Mouse (Mus musculus) embryonic facial prominence, embryonic 10.5 days (tissue): Measurements from ENCODE around the gene Eif4e2. TPM values are rescaled to one million over a fixed set of nuclear protein-coding genes. Genes with fewer than 3 reads are reported as not detected.

ENCODE experiments used
- DNase-seq: peaks from one replicate; pipeline ENCODE4 v3.0.0-alpha.2; 2017; ENCODE audit warnings: low spot score
- H3K27ac ChIP-seq: fragments of 300-500 bp; sonication (generic); replicated peaks from 2 replicates; pipeline ENCODE4 v1.5.1; 2016; ENCODE audit warnings: mild to moderate bottlenecking
- H3K27me3 ChIP-seq: fragments of 300-500 bp; sonication (generic); replicated peaks from 2 replicates; pipeline ENCODE4 v1.6.1; 2016; ENCODE audit warnings: low read depth, mild to moderate bottlenecking; ENCODE audit not compliant: poor library complexity, severe bottlenecking
- H3K36me3 ChIP-seq: fragments of 300-500 bp; sonication (generic); replicated peaks from 2 replicates; pipeline ENCODE4 v1.6.1; 2016; ENCODE audit warnings: mild to moderate bottlenecking, moderate library complexity
- H3K4me1 ChIP-seq: fragments of 300-500 bp; sonication (generic); 2 replicates; pipeline ENCODE4 v1.6.1; 2016
- H3K4me3 ChIP-seq: fragments of 300-500 bp; sonication (generic); 2 replicates; pipeline ENCODE4 v1.5.1; 2016; ENCODE audit warnings: mild to moderate bottlenecking, moderate library complexity
- H3K9me3 ChIP-seq: fragments of 300-500 bp; sonication (generic); 2 replicates; pipeline ENCODE4 v1.6.1; 2016; ENCODE audit warnings: mild to moderate bottlenecking
- WGBS: fragments of 180-500 bp; shearing (Covaris S2); methylation state at CpG from one replicate; pipeline ENCODE4 v1.1.7; 2016; 5-methylcytosine and 5-hydroxymethylcytosine counted together
- polyA plus RNA-seq: library from polyadenylated mRNA; unstranded; fragments of >200 nt; fragmentation: Nextera tagmentation; extraction: Ambion mirVana; gene quantifications from 2 replicates; pipeline ENCODE4 v1.2.1, GENCODE M21; 2016

Gene Eif4e2
- polyA plus RNA-seq = 175 and 185 TPM in 2 replicates

DNA sequence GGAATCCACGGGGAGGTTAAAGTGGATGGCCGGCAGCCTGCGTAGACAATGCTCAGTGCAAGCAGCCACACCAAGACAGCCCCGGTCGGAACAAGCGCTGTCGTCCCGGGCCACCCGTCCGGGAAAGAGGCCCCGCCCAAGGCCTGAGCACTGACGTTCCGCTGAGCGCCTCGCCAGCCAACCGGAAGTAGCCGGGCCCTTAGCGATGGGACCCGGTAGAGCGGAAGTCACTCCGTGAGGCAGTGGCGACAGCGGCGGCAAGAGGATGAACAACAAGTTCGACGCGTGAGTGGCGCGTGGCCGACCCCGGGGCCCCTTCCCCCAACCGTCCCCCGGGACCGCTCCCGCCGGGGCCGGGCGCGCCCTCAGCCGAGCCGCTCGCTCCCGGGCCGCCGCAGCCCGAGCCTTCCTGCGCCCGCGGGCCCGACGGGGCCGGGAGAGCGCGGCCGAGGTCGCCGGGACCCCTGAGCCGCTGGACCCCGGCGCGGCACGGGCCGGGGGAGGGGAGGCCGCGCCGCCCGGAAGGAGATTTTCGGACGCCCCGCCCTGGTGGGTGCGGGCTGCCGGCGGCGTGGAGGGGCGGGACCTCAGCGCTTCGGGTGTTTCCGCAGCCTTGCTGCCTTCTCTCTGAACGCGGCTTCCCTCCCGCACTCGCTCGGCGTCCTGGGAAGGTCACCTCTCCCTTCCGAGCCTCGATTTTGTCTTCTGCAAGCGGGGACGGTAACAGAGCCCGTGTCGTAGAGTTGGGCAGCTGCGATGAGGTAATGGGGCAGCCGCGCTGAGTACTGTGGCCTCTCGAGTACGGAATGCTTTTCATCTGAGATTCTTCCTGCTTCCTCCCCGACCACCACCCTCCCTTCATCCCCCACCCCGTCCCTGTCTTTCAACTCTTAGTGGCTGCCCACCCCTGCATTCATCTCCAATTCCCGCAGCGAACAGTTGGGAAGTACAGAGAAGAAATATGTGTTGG is at the start of gene Eif4e2:
Eif4e2 (plus strand) TSS at position 180 of the 970 bp plus-strand sequence.
- WGBS = under 1% methylated on average over 99 of the region's 99 CpGs
- Histone ChIP-seq H3K36me3 (peaks cover 13% of the 10 kb centered on the region), H3K27ac (peak within 1 kb of the TSS; percentile 99), H3K4me1 (peaks cover 30% of the 10 kb centered on the region), H3K4me3 (peak within 1 kb of the TSS; percentile 85), H3K27me3 (peaks cover 3% of the 10 kb centered on the region; the same call in 1 of the 2 replicates), H3K9me3 (no peaks in the 10 kb centered on the region)
- DNase-seq = peak; percentile 97

DNA sequence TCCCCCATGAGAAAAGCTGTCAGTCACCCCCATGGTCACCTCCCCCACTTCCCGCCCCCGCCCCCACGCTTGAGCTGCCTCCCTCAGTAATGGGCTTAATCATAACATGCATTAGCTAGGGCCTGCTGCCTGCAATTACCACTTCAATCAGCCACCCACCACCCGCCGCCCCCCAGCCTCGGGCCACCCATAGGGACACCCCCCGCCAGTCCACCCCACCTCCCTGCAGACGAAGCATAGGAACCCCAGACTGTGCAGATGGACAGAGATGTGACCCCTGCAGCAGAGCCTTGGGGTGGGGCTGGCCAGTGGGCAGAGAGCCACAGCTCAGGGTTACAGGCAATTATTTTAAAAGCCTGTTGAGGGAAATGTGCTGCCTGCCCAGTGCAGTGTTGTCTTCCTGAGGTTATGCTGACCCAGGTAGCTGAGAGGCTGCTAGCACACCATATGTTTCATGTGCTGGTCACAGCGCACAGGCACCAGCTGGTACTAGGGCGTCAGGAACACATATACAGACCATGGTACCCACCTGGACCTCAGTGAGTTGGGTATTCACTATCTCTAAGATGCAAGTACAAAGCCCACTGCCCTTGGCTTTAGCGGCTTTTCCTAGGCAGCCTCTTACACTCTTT is 49.4 kb upstream of the Eif4e2 start:
- DNase-seq = no peak
- Histone ChIP-seq H3K4me1 (peaks cover 23% of the 10 kb centered on the region), H3K36me3 (no peaks in the 10 kb centered on the region), H3K27ac (no peak overlapping the region), H3K9me3 (no peaks in the 10 kb centered on the region), H3K27me3 (peaks cover 98% of the 10 kb centered on the region), H3K4me3 (no peak overlapping the region)
- WGBS = 40% methylated on average over 11 of the region's 11 CpGs

DNA sequence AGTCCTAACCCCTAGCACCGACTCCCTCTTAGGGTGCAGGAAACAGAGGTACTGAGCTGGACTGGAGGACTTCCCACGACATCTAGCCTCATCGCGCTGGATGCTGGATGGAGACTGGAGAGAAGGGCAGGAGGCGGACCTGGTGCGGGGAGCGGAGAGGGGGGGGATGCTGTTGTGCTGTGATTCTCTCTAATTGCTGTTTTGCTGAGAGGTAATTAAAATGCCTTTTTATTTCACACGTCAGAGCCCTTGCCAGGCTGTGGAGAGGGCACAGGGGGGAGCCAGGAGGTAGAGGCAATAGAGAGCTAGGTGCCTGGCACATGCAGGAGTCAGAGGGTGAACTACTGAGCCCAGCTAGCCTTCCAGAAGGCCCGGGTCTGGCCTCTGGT is 48.9 kb upstream of the Eif4e2 start:
- H3K4me1 ChIP-seq = peaks cover 28% of the 10 kb centered on the region
- DNase-seq = no peak
- peaks cover 99% of the 10 kb centered on the region for H3K27me3 ChIP-seq
- no peaks in the 10 kb centered on the region for H3K9me3 ChIP-seq
- WGBS = 44% methylated on average over 9 of the region's 9 CpGs
- no peak overlapping the region for H3K4me3 ChIP-seq
- H3K27ac ChIP-seq = no peak overlapping the region
- H3K36me3 ChIP-seq = no peaks in the 10 kb centered on the region

DNA sequence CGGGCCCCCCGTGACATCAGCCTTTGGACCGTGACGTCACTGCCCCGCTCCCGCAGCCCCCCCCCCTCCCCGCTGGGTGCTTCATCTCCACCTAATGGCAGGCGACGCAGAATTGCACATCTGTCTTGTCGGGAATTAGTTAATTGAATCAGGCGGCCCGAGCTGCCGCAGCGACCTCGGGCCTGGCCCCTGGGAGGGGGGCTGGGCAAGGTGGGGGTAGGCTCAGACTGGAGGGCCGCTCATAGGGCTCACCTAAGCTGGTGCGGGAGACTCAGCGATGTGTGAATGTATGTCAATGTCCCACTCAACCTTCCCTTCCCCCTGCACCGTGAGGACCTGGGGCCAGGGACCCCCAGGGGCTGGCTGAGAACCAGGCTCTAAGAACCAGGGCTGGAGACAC is 43.3 kb upstream of the Eif4e2 start:
- Histone ChIP-seq H3K36me3 (no peaks in the 10 kb centered on the region), H3K9me3 (no peaks in the 10 kb centered on the region), H3K27me3 (peaks cover 96% of the 10 kb centered on the region), H3K27ac (no peak overlapping the region), H3K4me3 (peak overlapping the region; percentile 33), H3K4me1 (peaks cover 43% of the 10 kb centered on the region)
- WGBS = 8% methylated on average over 19 of the region's 19 CpGs
- peak; percentile 53 for DNase-seq

DNA sequence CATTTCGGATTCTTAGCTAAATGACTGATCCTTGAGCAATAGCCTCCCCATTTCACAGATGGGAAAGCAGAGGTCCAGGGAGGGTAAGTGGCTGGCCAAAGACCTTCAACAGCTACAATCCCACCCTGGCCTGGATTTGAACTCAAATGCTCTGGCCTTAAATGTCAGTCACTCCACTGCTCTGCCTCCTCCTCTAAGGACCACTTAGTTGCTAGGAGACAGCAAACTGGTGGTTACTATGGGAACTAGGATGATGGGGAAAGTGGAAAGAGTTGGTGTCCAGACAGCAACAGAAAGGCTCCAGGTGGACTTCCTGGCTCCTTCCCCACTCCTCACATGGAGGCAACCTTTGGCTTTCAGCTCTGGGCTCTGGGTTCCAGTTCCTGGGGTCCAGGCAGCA is 42.4 kb upstream of the Eif4e2 start:
- no peak for DNase-seq
- Histone ChIP-seq H3K4me3 (no peak overlapping the region), H3K4me1 (peaks cover 50% of the 10 kb centered on the region), H3K9me3 (no peaks in the 10 kb centered on the region), H3K27ac (no peak overlapping the region), H3K36me3 (no peaks in the 10 kb centered on the region), H3K27me3 (peaks cover 95% of the 10 kb centered on the region)
- WGBS = 84% methylated on average over 1 of the region's 1 CpGs

DNA sequence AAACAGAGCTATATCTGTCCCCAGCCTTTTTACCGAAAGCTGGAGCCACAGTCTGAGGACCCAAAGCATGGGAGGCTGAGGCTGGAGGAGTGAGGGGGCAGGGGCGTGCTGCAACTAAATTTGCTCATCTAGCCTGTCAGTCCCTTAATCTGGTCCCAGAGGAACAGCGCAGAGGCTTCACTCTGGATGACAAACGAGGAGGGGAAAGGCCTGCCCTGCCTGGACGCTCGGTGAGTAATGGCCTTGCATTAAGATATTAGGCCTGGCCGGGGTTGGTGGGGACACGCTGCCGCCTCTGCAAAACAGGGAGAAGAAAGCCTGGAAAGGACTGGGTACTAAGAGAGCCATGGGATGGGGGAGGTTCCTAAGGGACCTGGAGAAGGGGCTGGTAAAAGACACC is 41.4 kb upstream of the Eif4e2 start:
- Histone ChIP-seq H3K4me1 (peaks cover 50% of the 10 kb centered on the region), H3K36me3 (no peaks in the 10 kb centered on the region), H3K27ac (no peak overlapping the region), H3K27me3 (peaks cover 95% of the 10 kb centered on the region), H3K9me3 (no peaks in the 10 kb centered on the region), H3K4me3 (no peak overlapping the region)
- DNase-seq = no peak
- WGBS = 53% methylated on average over 9 of the region's 9 CpGs

DNA sequence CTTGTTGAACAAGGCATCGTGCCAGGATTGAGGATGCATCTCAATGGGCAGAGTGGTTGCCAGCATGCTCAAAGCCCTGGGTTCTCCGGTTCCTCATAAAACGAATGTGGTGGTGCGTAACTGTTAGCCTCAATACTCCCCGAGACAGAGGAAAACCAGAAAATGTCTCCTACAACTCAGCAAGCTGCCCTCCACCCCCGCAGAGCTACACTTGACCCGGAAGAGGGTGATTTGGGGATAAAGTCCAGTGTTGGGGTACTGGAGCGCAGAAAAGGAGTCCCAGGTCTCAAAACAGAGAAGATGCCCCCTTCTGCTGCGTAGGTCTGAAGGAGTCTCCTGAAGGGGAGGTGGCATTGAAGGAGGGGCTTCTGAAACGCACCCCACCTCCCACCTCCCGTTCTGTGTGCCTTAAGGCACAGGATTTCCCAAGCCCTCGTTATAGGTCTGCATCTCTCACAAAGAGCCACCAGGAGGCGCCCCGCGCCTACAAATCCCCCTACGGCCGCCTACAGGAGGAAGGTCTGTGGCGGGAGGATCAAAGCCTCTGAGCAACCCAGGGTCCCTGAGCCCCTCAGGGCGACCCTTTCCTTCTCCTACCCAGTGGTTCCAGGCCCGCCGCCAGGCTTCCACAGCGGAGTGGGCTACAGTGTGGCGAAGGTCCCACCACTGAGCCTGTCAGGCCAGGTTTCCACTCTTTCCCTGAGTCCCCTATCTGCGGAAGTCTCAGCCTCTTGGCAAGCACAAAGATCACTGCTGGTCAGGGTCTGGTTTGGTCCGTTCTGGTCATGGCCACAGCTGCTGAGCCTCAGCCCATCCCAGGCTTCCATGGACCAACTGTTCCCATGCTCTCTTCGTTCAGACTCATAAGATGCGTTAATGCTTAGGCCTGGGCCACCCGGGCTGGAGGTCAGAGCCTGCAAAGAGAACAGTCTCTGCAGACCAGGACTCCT is 39.4 kb upstream of the Eif4e2 start:
- H3K4me3 ChIP-seq = peak overlapping the region; percentile 27; the same call in 1 of the 2 replicates
- H3K27me3 ChIP-seq = peaks cover 77% of the 10 kb centered on the region
- 25% methylated on average over 28 of the region's 28 CpGs for WGBS
- no peaks in the 10 kb centered on the region for H3K9me3 ChIP-seq
- H3K27ac ChIP-seq = no peak overlapping the region; the same call in 1 of the 2 replicates
- H3K4me1 ChIP-seq = peaks cover 43% of the 10 kb centered on the region
- H3K36me3 ChIP-seq = no peaks in the 10 kb centered on the region
- DNase-seq = peak; percentile 86

DNA sequence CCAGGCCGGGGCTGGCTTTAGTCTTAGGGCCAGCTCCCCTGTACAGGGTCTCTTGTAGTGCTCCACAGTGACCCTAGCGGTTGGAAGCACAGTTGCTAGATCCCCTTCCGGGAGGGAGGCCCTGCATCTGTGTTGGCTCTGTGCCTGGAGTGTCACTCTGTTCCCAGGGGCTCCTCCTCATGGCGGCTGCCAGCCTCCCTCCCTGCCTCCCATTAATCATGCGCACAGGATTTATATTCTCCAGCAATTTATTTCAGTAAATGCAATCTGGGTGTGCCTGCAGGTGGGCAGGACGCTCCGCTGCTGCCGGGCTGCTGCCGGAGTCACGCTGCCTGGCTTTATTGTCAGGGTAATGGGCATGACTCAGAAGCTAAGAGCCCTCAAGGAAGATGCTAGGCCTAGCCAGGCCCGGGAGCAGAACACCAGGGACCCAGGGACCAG is 37.8 kb upstream of the Eif4e2 start:
- Histone ChIP-seq H3K4me1 (peaks cover 27% of the 10 kb centered on the region), H3K27ac (no peak overlapping the region), H3K4me3 (no peak overlapping the region), H3K9me3 (no peaks in the 10 kb centered on the region), H3K36me3 (no peaks in the 10 kb centered on the region), H3K27me3 (peaks cover 77% of the 10 kb centered on the region)
- DNase-seq = peak; percentile 68
- WGBS = 15% methylated on average over 11 of the region's 11 CpGs

DNA sequence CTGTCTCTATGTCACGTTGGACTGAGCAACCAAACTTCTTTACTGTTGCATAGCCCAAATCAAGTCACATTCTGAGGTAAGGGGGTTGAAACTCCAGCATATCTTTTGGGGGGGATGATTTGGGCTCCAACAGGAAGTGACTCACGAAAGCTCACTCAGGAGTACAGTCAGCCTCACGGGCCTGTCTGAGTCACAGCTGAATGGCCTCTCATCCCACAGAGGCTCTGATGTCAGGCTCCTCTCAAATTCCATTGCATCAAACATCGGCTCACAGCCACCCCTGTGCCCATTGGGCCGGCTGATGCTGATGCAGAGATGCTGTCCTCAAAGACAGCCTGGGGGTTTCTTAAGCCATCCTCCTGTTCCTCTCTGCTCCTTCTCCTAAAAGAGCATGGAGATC is 32.8 kb upstream of the Eif4e2 start:
- no peaks in the 10 kb centered on the region for H3K9me3 ChIP-seq
- H3K4me1 ChIP-seq = peaks cover 31% of the 10 kb centered on the region
- H3K27ac ChIP-seq = no peak overlapping the region
- H3K36me3 ChIP-seq = no peaks in the 10 kb centered on the region
- H3K27me3 ChIP-seq = peaks cover 82% of the 10 kb centered on the region
- no peak overlapping the region for H3K4me3 ChIP-seq
- WGBS = 52% methylated on average over 5 of the region's 5 CpGs
- no peak for DNase-seq

DNA sequence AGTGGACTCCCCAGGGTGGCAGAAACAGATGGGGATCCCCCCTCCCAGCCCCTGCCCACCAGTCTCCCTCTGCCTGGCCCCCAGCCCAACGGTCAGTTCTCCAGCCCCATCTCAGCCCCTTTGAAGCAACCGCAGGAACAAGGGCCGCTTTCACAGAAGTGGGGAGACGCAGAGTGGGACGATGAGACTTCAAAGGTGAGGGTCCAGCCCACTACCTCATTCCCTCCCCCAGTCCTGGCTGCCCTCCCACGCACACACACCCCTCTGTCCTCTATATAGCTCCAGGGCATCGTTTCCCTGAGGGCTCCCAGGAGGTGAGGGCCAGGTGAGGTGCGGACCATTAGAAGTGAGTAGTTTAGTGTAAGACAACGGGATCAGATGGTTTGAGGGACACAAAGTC is 30.7 kb upstream of the Eif4e2 start, which contains the start of gene Prss56:
Prss56 (plus strand) TSS at position 301 of the 400 bp plus-strand sequence.
- peaks cover 84% of the 10 kb centered on the region for H3K27me3 ChIP-seq
- 54% methylated on average over 9 of the region's 9 CpGs for WGBS
- H3K27ac ChIP-seq = no peak within 1 kb of the TSS

DNA sequence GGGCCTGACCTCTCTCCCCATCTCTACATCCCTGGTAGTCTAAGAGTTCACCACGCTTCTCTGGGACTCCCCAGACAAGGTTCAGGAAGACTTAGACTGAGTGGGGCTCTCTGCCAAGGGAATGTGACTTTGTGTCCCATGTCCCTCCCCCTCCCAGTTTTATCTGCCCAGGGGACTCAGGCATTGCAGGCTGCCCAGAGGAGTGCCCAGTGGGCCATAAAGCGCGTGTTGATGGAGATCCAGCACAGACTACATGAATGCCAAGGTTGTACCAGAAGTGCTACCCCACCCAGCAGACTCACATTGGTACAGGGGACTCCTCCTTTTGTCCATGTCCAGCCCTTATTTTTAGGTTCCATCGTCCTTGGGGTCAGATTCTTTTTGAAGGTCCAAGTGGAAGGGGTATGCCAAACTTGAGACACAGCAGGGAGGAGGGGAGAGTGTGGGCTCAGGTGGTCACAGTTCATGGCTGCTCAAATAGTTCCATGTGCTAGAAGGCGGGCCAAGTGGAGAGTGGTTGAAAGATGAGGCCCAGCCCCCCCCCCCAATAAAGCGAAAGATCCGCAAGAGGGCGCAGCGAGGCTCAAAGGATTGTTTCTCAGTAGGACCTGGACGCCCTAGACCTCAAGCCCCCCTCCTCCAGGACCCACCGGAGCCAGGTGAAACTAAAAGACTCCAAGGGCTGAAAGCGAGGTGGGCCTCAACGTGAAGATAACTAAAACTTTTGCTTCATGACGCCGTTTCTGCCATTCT is 29.5 kb upstream of the Eif4e2 start:
- Histone ChIP-seq H3K4me1 (peaks cover 38% of the 10 kb centered on the region), H3K36me3 (no peaks in the 10 kb centered on the region), H3K27ac (no peak overlapping the region), H3K9me3 (no peaks in the 10 kb centered on the region), H3K4me3 (peak overlapping the region; percentile 16; the same call in 1 of the 2 replicates), H3K27me3 (peaks cover 96% of the 10 kb centered on the region)
- WGBS = 34% methylated on average over 15 of the region's 15 CpGs
- peak; percentile 47 for DNase-seq

More for the DNA sequence above, 30.7 kb upstream of the Eif4e2 start, which contains the start of gene Prss56:
- no peak for DNase-seq
- Histone ChIP-seq H3K4me3 (no peak within 1 kb of the TSS), H3K36me3 (no peaks in the 10 kb centered on the region), H3K4me1 (peaks cover 38% of the 10 kb centered on the region), H3K9me3 (no peaks in the 10 kb centered on the region)
